Mouse (Mus musculus): ENCODE data around the gene Tns3.

DNA sequence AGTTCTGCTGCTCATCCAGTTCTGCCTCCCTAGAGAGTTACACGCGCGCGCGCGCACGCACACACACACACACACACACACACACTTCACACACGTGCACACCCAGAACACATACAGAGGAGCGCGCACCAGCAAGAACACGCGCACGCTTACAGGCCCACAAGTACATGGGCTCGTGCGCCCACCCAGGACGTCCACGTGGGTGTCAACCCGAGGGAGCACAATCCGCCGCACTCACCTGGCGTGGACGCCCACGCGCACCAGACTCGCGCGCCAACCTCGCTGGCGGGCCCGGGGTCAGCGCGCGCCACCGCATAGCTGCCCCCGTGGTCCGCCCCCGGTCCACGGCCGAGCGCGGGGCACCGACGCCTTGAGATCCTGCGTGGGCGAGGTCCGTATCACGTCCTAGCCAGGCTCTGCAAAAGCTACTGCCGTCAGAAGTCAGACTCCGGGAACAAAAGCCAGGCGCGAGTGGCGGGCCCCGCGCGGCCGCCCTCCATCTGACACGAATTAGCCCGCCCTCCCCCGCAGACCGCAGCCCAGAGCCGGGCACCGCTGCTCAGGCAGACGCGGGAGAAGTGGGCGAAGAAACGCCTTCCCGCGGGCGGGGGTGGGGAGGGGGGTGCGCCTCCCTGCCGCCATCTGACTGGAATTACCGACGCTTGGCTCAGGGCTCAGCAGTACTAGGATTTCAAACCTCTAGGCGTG lies 40.0 kb downstream of the Tns3 start:
- TF ChIP-seq CTCF (IDR thresholded peaks at IDR 0.05; ENCODE audit: borderline replicate concordance, insufficient read depth, low read depth, low read length) (no peak), POLR2A (IDR thresholded peaks at IDR 0.05; ENCODE audit: borderline replicate concordance, insufficient read depth, low read length) (no peak)
